24 mouse cellular contexts compared by ENCODE assay signal in the genomic region with DNA sequence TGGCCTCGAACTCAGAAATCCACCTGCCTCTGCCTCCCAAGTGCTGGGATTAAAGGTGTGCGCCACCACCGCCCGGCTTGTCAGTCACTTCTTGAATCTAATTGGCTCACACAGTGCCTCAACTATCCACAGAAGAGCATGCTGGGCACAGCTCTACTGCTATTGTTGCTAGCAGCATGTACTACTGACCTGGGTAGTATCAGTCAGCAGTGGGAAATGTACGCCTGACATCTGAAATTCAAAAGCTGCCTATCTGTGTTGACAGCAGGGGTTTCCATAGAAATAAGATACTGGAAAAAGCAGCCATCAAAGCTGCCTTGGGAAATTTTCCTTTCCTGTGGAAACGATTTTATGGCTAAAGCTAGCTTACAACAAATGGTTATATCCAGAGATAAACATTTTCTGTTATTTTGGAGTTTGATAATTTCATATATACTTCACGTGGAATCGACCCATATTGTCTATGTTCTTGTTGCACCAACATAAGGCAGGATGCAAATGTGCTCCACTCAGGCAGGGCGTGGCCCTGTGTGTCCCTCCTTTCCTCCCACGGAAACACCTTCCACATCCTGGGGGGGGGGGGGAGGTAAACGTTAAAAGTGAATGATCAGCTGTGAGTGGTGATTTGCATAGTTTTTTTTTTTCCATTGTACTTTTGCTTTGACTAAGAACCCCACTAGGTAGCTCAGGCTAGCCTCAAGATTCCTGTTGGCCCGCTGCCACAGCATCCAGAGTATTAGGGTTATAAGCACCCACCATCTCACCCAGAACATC. TPM values are rescaled to one million over a fixed set of nuclear protein-coding genes. Genes with fewer than 3 reads are reported as not detected.
A peak's percentile ranks its signal among the peaks of the same experiment; 100 is the strongest.
DNase-seq lines count a peak whose midpoint lies in the region; ATAC-seq and TF ChIP-seq lines count a peak whose summit lies in the region.
"Had no signal": no experiment of that assay in that cellular context is flagged by ENCODE, and none has a peak within 500 bp of the region (broad histone marks: within the 10 kb centered on the region; RNA-seq: fewer than 3 reads in every experiment).

No protein-coding gene starts in this region.

- dilution Hi-C loops in CH12.LX (cut with MboI; ENCODE audit: extremely low pct_ligation_motif_present, extremely low pct_unique_long_range_greater_than_20kb, low sequenced_read_pairs): no loop called here

- in situ Hi-C loops in CH12.LX (cut with MboI; ENCODE audit: low pct_ligation_motif_present, low pct_unique_long_range_greater_than_20kb, low sequenced_read_pairs): loop anchor here (10.0 kb wide), 1 partner anchor 62 kb away; no protein-coding TSS in a partner anchor

- ATAC-seq in stomach, postnatal 0 days (ENCODE audit: low FRiP score, low TSS enrichment): no peak
- no peak for ATAC-seq in kidney, embryonic 14.5 days (ENCODE audit: low FRiP score, low TSS enrichment)
- ATAC-seq: forebrain, embryonic 16.5 days had no signal

- no peaks in the 10 kb centered on the region for H3K27me3 ChIP-seq in spleen, adult 2 months (ENCODE audit: control insufficient read depth, insufficient read depth, low read length)
- no peaks in the 10 kb centered on the region for H3K27me3 ChIP-seq in CH12.LX (replicated peaks)
- no peaks in the 10 kb centered on the region for H3K27me3 ChIP-seq in stomach, postnatal 0 days (ENCODE audit: control insufficient read depth, insufficient read depth, low read length)
- no peaks in the 10 kb centered on the region for H3K27me3 ChIP-seq in kidney, embryonic 14.5 days (ENCODE audit: control insufficient read depth, insufficient read depth, low read length)
- H3K27me3 ChIP-seq: hindbrain, embryonic 12.5 days; liver, embryonic 13.5 days; neural tube, embryonic 13.5 days had no signal

- H3K9me3 ChIP-seq in CH12.LX (replicated peaks; ENCODE audit: low read length): no peaks in the 10 kb centered on the region
- H3K9me3 ChIP-seq in stomach, postnatal 0 days (ENCODE audit: control insufficient read depth, low read length): no peaks in the 10 kb centered on the region
- no peaks in the 10 kb centered on the region for H3K9me3 ChIP-seq in kidney, embryonic 14.5 days (ENCODE audit: control insufficient read depth, low read length)
- H3K9me3 ChIP-seq: embryonic facial prominence, embryonic 10.5 days; hindbrain, embryonic 12.5 days; limb, embryonic 10.5 days; liver, embryonic 13.5 days; megakaryocyte, embryonic 14.5 days; neural tube, embryonic 13.5 days had no signal

- no peak overlapping the region for H3K4me3 ChIP-seq in spleen, adult 2 months (ENCODE audit: extremely low read depth, insufficient read depth, insufficient read length)
- no peak overlapping the region for H3K4me3 ChIP-seq in CH12.LX (replicated peaks in 1 of 3; ENCODE audit: low read depth in 2 of 3, low read length in 2 of 3, poor library complexity in 1 of 3)
- H3K4me3 ChIP-seq in stomach, postnatal 0 days (ENCODE audit: low read depth, low read length): no peak overlapping the region
- H3K4me3 ChIP-seq in kidney, embryonic 14.5 days (ENCODE audit: low read length): no peak overlapping the region
- H3K4me3 ChIP-seq: embryonic facial prominence, embryonic 10.5 days; erythroblast, embryonic 14.5 days; hindbrain, embryonic 12.5 days; limb, embryonic 10.5 days; liver, embryonic 13.5 days; megakaryocyte, embryonic 14.5 days; neural tube, embryonic 13.5 days had no signal

- TF ChIP-seq RAD21 in CH12.LX (IDR thresholded peaks at IDR 0.05; ENCODE audit: low read depth, low read length): no peak

- 71% methylated on average over 12 of the region's 12 CpGs for WGBS in spleen, adult 2 months
- WGBS in stomach, postnatal 0 days: 63% methylated on average over 11 of the region's 12 CpGs
- WGBS in kidney, embryonic 14.5 days: 76% methylated on average over 11 of the region's 12 CpGs

- no peaks in the 10 kb centered on the region for H3K79me2 ChIP-seq in CH12.LX (replicated peaks; ENCODE audit: control insufficient read depth, extremely low read depth, insufficient read depth, poor library complexity, severe bottlenecking)

- peak; percentile 90 for TF ChIP-seq EP300 in CH12.LX (IDR thresholded peaks at IDR 0.05; ENCODE audit: low read length)
- TF ChIP-seq EP300 in stomach, postnatal 0 days (optimal IDR thresholded peaks at IDR 0.05): no peak

- H3K36me3 ChIP-seq in spleen, adult 2 months (ENCODE audit: control insufficient read depth, insufficient read depth, low read length): no peaks in the 10 kb centered on the region; the same call in 1 of the 2 replicates
- peaks cover 3% of the 10 kb centered on the region in 2 experiments for H3K36me3 ChIP-seq in CH12.LX (replicated peaks in 1 of 2; ENCODE audit: control insufficient read depth in 1 of 2, insufficient read depth in 1 of 2, low read length in 1 of 2)
- no peaks in the 10 kb centered on the region for H3K36me3 ChIP-seq in stomach, postnatal 0 days (ENCODE audit: control insufficient read depth, insufficient read depth, low read length)
- no peaks in the 10 kb centered on the region for H3K36me3 ChIP-seq in kidney, embryonic 14.5 days (ENCODE audit: control insufficient read depth, insufficient read depth, low read length)
- H3K36me3 ChIP-seq: embryonic facial prominence, embryonic 10.5 days; hindbrain, embryonic 12.5 days; limb, embryonic 10.5 days; neural tube, embryonic 13.5 days had no signal

- no peak overlapping the region for H3K9ac ChIP-seq in CH12.LX (ENCODE audit: insufficient read depth, low read depth)
- no peak overlapping the region for H3K9ac ChIP-seq in stomach, postnatal 0 days (ENCODE audit: low read length)
- no peak overlapping the region for H3K9ac ChIP-seq in kidney, embryonic 14.5 days (ENCODE audit: low read depth, low read length)
- H3K9ac ChIP-seq: hindbrain, embryonic 12.5 days; liver, embryonic 13.5 days; neural tube, embryonic 13.5 days had no signal

- no peak for TF ChIP-seq CTCF in spleen, adult 2 months (IDR thresholded peaks at IDR 0.05; ENCODE audit: extremely low read depth, insufficient read depth, insufficient read length, insufficient replicate concordance)
- TF ChIP-seq CTCF in CH12.LX (conservative IDR thresholded peaks at IDR 0.05 in 1 of 2, IDR thresholded peaks at IDR 0.05 in 1 of 2; ENCODE audit: low read depth in 2 of 2, low read length in 2 of 2): no peak
- TF ChIP-seq CTCF in stomach, postnatal 0 days (IDR thresholded peaks at IDR 0.05; ENCODE audit: low read depth): no peak

- H3K4me2 ChIP-seq in CH12.LX (ENCODE audit: insufficient read depth, low read depth, poor library complexity, severe bottlenecking): peak overlapping the region; percentile 16; the same call in 1 of the 2 replicates
- H3K4me2 ChIP-seq in stomach, postnatal 0 days (replicated peaks; ENCODE audit: low read depth): no peak overlapping the region
- no peak overlapping the region for H3K4me2 ChIP-seq in kidney, embryonic 14.5 days (replicated peaks; ENCODE audit: low read depth, low read length)
- H3K4me2 ChIP-seq: hindbrain, embryonic 12.5 days; liver, embryonic 13.5 days; neural tube, embryonic 13.5 days had no signal

- TF ChIP-seq POLR2A in spleen, adult 2 months (IDR thresholded peaks at IDR 0.05; ENCODE audit: low read depth, low read length): no peak
- no peak; the same call in 1 of the 2 replicates for TF ChIP-seq POLR2A in CH12.LX (IDR thresholded peaks at IDR 0.05; ENCODE audit: low read depth, low read length)

- DNase-seq in spleen, adult 2 months (ENCODE audit: low read depth in 1 of 2, low spot score in 2 of 2): peak; percentile 20 to 47
- no peak for DNase-seq in spleen, adult 12 weeks (ENCODE audit: low spot score)
- peak; percentile 87 for DNase-seq in CH12.LX (ENCODE audit: extremely low read depth)
- DNase-seq in ZHBTc4 (ENCODE audit: low read depth, low spot score): peak; percentile 38
- peak; percentile 9 for DNase-seq in stomach, postnatal 0 days (ENCODE audit: low spot score)
- DNase-seq in MN1 (ENCODE audit: low spot score): no peak
- DNase-seq: cerebellum, adult 11 months; cerebellum, postnatal 25 days; gastrocnemius, postnatal 14 days; kidney, adult 9 months; layer of hippocampus, postnatal 36 days; liver, embryonic 13.5 days had no signal

- 0 out of 2 replicates have a peak overlapping the region, but pooled peaks have one; percentile 33 for H3K27ac ChIP-seq in spleen, adult 2 months (ENCODE audit: insufficient read depth, low read length)
- no peak overlapping the region for H3K27ac ChIP-seq in CH12.LX (ENCODE audit: insufficient read depth, low read depth)
- H3K27ac ChIP-seq in stomach, postnatal 0 days (replicated peaks): no peak overlapping the region
- H3K27ac ChIP-seq in kidney, embryonic 14.5 days (ENCODE audit: low read depth, low read length): no peak overlapping the region
- H3K27ac ChIP-seq: embryonic facial prominence, embryonic 10.5 days; hindbrain, embryonic 12.5 days; limb, embryonic 10.5 days; liver, embryonic 13.5 days; neural tube, embryonic 13.5 days had no signal

- peaks cover 4% of the 10 kb centered on the region; the same call in 1 of the 2 replicates for H3K4me1 ChIP-seq in spleen, adult 2 months (ENCODE audit: control insufficient read depth, insufficient read depth, insufficient read length)
- H3K4me1 ChIP-seq in CH12.LX (ENCODE audit: control insufficient read depth in 1 of 2, insufficient read depth in 2 of 2): peaks cover 5 to 48% of the 10 kb centered on the region in 2 experiments
- H3K4me1 ChIP-seq in stomach, postnatal 0 days (replicated peaks; ENCODE audit: control insufficient read depth, insufficient read depth): no peaks in the 10 kb centered on the region
- no peaks in the 10 kb centered on the region for H3K4me1 ChIP-seq in kidney, embryonic 14.5 days (ENCODE audit: control insufficient read depth, insufficient read depth, low read length)

RNA-seq across cellular contexts. Expression of a gene that starts 14.8 kb away (rescaled TPM):
- 77.8 and 113 TPM in 2 replicates for polyA plus RNA-seq in spleen, adult 2 months (2012; rRNA removed)
- total RNA-seq in CH12.LX (2012; rRNA removed) (1.4 and 1.9 TPM in 2 replicates), CH12.LX (2014; rRNA removed) (1.6 and 1.7 TPM in 2 replicates)
- 11.6 TPM in 2 replicates for polyA plus RNA-seq in CH12.LX (2012; ENCODE audit: insufficient read length, low read depth)
- polyA plus RNA-seq in stomach, postnatal 0 days (2015; fragmentation: Nextera tagmentation; extraction: Ambion mirVana): 596 and 695 TPM in 2 replicates
- 5.9 and 9.9 TPM in 2 replicates for polyA plus RNA-seq in kidney, embryonic 14.5 days (2014; fragmentation: Nextera tagmentation; extraction: Ambion mirVana)
- total RNA-seq: layer of hippocampus, postnatal 36 days had no signal
- polyA plus RNA-seq: embryonic facial prominence, embryonic 10.5 days; forebrain, embryonic 16.5 days; heart, embryonic 14.5 days; limb, embryonic 10.5 days; neural tube, embryonic 13.5 days had no signal

RNA-seq across cellular contexts. Expression of a gene that starts 35.6 kb away (rescaled TPM):
- polyA plus RNA-seq in spleen, adult 2 months (2012; rRNA removed): 3.3 and 6.9 TPM in 2 replicates
- not detected in 2 replicates for total RNA-seq in CH12.LX (2012; rRNA removed)
- not detected in 2 replicates for total RNA-seq in CH12.LX (2014; rRNA removed)
- polyA plus RNA-seq in CH12.LX (2012; ENCODE audit: insufficient read length, low read depth): 0.19 and 0.44 TPM in 2 replicates
- polyA plus RNA-seq in stomach, postnatal 0 days (2015; fragmentation: Nextera tagmentation; extraction: Ambion mirVana): 13.5 and 14.4 TPM in 2 replicates
- polyA plus RNA-seq in kidney, embryonic 14.5 days (2014; fragmentation: Nextera tagmentation; extraction: Ambion mirVana): 1.4 and 2.1 TPM in 2 replicates
- polyA plus RNA-seq: erythroblast, embryonic 14.5 days had no signal

RNA-seq across cellular contexts. Expression of a gene that starts 53.8 kb away (rescaled TPM):
- not detected in 2 replicates for polyA plus RNA-seq in spleen, adult 2 months (2012; rRNA removed)
- 0.04 and 0.08 TPM in 2 replicates for total RNA-seq in CH12.LX (2012; rRNA removed)
- total RNA-seq in CH12.LX (2014; rRNA removed): not detected in 2 replicates
- polyA plus RNA-seq in CH12.LX (2012; ENCODE audit: insufficient read length, low read depth): not detected in 2 replicates
- 0.02 and 0.04 TPM in 2 replicates for polyA plus RNA-seq in stomach, postnatal 0 days (2015; fragmentation: Nextera tagmentation; extraction: Ambion mirVana)
- polyA plus RNA-seq in kidney, embryonic 14.5 days (2014; fragmentation: Nextera tagmentation; extraction: Ambion mirVana): not detected in 2 replicates
- total RNA-seq: adrenal gland, postnatal 4 days; gastrocnemius, postnatal 14 days; MEL had no signal
- polyA plus RNA-seq: embryonic facial prominence, embryonic 10.5 days; erythroblast, embryonic 14.5 days; forebrain, embryonic 16.5 days; heart, embryonic 14.5 days; hindbrain, embryonic 12.5 days; limb, embryonic 10.5 days; liver, embryonic 13.5 days; lung, embryonic 16.5 days; neural tube, embryonic 13.5 days had no signal

Comparison
In these comparisons a context has a peak if more than half of its experiments do, and no peak if none do; other contexts are left out.
1. DNase-seq: peak in spleen, adult 2 months (2 of 2), CH12.LX (single experiment), ZHBTc4 (single experiment) and stomach, postnatal 0 days (single experiment); none in spleen, adult 12 weeks (single experiment) and MN1 (single experiment).